Mouse (Mus musculus): ENCODE results near the gene Fbxo2.

DNA sequence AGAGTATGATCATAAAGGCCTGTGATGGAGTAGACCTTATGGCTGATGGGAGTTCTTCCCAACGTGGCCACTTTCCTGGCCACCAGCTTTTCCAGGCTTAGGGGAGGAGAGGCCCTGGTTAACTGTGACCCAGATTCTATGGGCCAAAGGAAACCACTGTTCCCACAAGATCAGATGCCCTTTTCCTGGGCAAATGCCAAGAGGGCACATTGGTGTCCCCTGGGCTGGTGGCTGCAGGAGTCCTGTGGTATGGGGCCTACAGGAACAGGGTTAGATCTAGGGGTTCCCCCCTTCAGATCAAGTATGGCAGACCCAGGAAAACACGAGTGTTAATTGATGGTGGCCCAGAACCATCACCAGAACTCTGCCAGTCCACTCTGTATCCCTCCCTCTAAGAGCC is 12.7 kb upstream of the Fbxo2 start:
- TF ChIP-seq CTCF (IDR thresholded peaks at IDR 0.05; ENCODE audit: borderline replicate concordance, extremely low read depth, insufficient read depth, insufficient read length) (no peak), POLR2A (IDR thresholded peaks at IDR 0.05; ENCODE audit: borderline replicate concordance, extremely low read depth, insufficient read depth, insufficient read length, poor library complexity, severe bottlenecking) (no peak)

Data from brain, embryonic 14.5 days (tissue).